Mouse (Mus musculus) lung, postnatal 0 days (tissue): ENCODE results near the gene Ccdc146.

ENCODE experiments used
- CTCF ChIP-seq: IDR thresholded peaks from 2 replicates; pipeline ENCODE4 v1.5.1; 2016; ENCODE audit warnings: antibody characterized with exemption, mild to moderate bottlenecking
- EP300 ChIP-seq: IDR thresholded peaks from 2 replicates; pipeline ENCODE4 v1.6.1; 2016; ENCODE audit warnings: antibody characterized with exemption, mild to moderate bottlenecking, control low read depth

DNA sequence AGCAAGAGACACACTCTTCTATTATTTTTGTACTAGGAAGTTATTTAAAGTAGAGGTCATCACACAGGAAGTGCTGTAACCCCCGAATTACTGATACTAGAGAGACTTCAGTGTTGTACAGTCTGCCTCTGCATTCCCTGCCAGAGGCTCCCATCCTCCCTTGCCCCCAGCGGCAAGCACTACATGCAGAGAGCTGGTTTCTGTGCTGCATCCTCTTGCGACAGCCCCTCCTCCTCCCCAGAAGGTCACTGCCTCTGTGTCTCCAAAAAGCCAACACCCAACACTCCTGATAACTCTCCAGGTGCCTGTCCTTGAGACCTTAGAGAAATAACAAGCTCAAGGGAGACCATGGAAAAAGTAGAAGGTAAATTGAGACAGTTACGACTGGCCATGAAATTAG lies 167.4 kb downstream of the Ccdc146 start:
- no peak for TF ChIP-seq CTCF
- no peak for TF ChIP-seq EP300
